Mouse (Mus musculus): ENCODE measurements around the gene Gm45837. TPM values are rescaled to one million over a fixed set of nuclear protein-coding genes. Genes with fewer than 3 reads are reported as not detected.

Gm45837 gene
- polyA plus RNA-seq, 1 experiment from 2014 or later = not detected

DNA sequence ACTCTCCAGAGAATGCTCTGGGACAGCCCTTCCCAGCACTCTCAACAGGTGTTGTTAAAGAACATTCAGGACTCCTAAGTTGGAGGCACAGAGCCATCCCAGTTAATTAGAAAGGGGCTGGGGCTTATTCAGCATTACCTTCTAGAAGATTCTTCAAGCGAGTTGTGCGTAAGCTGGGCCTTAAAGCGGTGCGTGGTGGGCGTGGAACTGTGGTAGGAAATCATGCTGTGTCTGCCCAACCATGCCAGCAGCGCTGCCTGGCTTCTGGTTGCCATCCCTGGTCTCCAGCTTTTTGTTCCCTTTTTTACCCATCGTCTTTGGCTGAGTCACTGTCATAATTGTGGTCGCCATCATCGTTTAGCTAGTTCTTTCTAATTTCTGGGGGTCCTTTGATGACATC is 43.8 kb downstream of the Gm45837 start:
- H3K36me3 ChIP-seq (ENCODE audit: control insufficient read depth, insufficient read depth, low read length) = no peaks in the 10 kb centered on the region
- WGBS = 91% methylated on average over 9 of the region's 9 CpGs
- ATAC-seq (ENCODE audit: low FRiP score, low TSS enrichment) = no peak
- peaks cover 8% of the 10 kb centered on the region; the same call in 1 of the 2 replicates for H3K4me1 ChIP-seq (ENCODE audit: control insufficient read depth, insufficient read depth, low read length)
- no peak for DNase-seq
- no peaks in the 10 kb centered on the region for H3K9me3 ChIP-seq (ENCODE audit: control insufficient read depth, low read length)
- H3K4me2 ChIP-seq (ENCODE audit: low read length) = no peak overlapping the region
- H3K4me3 ChIP-seq (replicated peaks; ENCODE audit: low read depth, low read length) = no peak overlapping the region
- H3K9ac ChIP-seq (replicated peaks; ENCODE audit: low read length) = no peak overlapping the region
- H3K27me3 ChIP-seq (ENCODE audit: control insufficient read depth, insufficient read depth, low read length) = peaks cover 11% of the 10 kb centered on the region; the same call in 1 of the 2 replicates
- H3K27ac ChIP-seq (replicated peaks; ENCODE audit: low read depth, low read length) = no peak overlapping the region

GRCm38 (mm10) chr7:101455141-101455540 is 44.5 kb downstream of the Gm45837 start:
- Histone ChIP-seq H3K27ac (replicated peaks; ENCODE audit: low read depth, low read length) (no peak overlapping the region), H3K27me3 (ENCODE audit: control insufficient read depth, insufficient read depth, low read length) (peaks cover 11% of the 10 kb centered on the region; the same call in 1 of the 2 replicates), H3K9ac (replicated peaks; ENCODE audit: low read length) (no peak overlapping the region), H3K4me2 (ENCODE audit: low read length) (no peak overlapping the region), H3K9me3 (ENCODE audit: control insufficient read depth, low read length) (no peaks in the 10 kb centered on the region), H3K36me3 (ENCODE audit: control insufficient read depth, insufficient read depth, low read length) (no peaks in the 10 kb centered on the region), H3K4me1 (ENCODE audit: control insufficient read depth, insufficient read depth, low read length) (peaks cover 10% of the 10 kb centered on the region; the same call in 1 of the 2 replicates), H3K4me3 (replicated peaks; ENCODE audit: low read depth, low read length) (no peak overlapping the region)
- DNase-seq (no peak), ATAC-seq (ENCODE audit: low FRiP score, low TSS enrichment) (no peak)
- 83% methylated on average over 6 of the region's 6 CpGs for WGBS

- H3K4me1 ChIP-seq (ENCODE audit: control insufficient read depth, insufficient read depth, low read length) = peaks cover 15% of the 10 kb centered on the region; the same call in 1 of the 2 replicates
- WGBS = 58% methylated on average over 4 of the region's 4 CpGs
- no peaks in the 10 kb centered on the region for H3K9me3 ChIP-seq (ENCODE audit: control insufficient read depth, low read length)
These were observed 45.6 kb downstream of the Gm45837 start for GRCm38 (mm10) chr7:101456318-101456717.

GRCm38 (mm10) chr7:101456789-101457188 is 46.1 kb downstream of the Gm45837 start:
- no peak overlapping the region for H3K4me3 ChIP-seq (replicated peaks; ENCODE audit: low read depth, low read length)
- peaks cover 15% of the 10 kb centered on the region; the same call in 1 of the 2 replicates for H3K4me1 ChIP-seq (ENCODE audit: control insufficient read depth, insufficient read depth, low read length)
- H3K27me3 ChIP-seq (ENCODE audit: control insufficient read depth, insufficient read depth, low read length) = peaks cover 9% of the 10 kb centered on the region; the same call in 1 of the 2 replicates
- H3K27ac ChIP-seq (replicated peaks; ENCODE audit: low read depth, low read length) = no peak overlapping the region
- ATAC-seq (ENCODE audit: low FRiP score, low TSS enrichment) = no peak
- H3K36me3 ChIP-seq (ENCODE audit: control insufficient read depth, insufficient read depth, low read length) = no peaks in the 10 kb centered on the region
- no peak for DNase-seq
- H3K9me3 ChIP-seq (ENCODE audit: control insufficient read depth, low read length) = no peaks in the 10 kb centered on the region
- no peak overlapping the region for H3K9ac ChIP-seq (replicated peaks; ENCODE audit: low read length)
- WGBS = 26% methylated on average over 5 of the region's 5 CpGs
- H3K4me2 ChIP-seq (ENCODE audit: low read length) = no peak overlapping the region

More at GRCm38 (mm10) chr7:101456318-101456717, 45.6 kb downstream of the Gm45837 start:
- DNase-seq (no peak), ATAC-seq (ENCODE audit: low FRiP score, low TSS enrichment) (no peak)
- Histone ChIP-seq H3K27me3 (ENCODE audit: control insufficient read depth, insufficient read depth, low read length) (peaks cover 11% of the 10 kb centered on the region; the same call in 1 of the 2 replicates), H3K9ac (replicated peaks; ENCODE audit: low read length) (no peak overlapping the region), H3K27ac (replicated peaks; ENCODE audit: low read depth, low read length) (no peak overlapping the region), H3K4me2 (ENCODE audit: low read length) (no peak overlapping the region), H3K4me3 (replicated peaks; ENCODE audit: low read depth, low read length) (no peak overlapping the region), H3K36me3 (ENCODE audit: control insufficient read depth, insufficient read depth, low read length) (no peaks in the 10 kb centered on the region)

DNA sequence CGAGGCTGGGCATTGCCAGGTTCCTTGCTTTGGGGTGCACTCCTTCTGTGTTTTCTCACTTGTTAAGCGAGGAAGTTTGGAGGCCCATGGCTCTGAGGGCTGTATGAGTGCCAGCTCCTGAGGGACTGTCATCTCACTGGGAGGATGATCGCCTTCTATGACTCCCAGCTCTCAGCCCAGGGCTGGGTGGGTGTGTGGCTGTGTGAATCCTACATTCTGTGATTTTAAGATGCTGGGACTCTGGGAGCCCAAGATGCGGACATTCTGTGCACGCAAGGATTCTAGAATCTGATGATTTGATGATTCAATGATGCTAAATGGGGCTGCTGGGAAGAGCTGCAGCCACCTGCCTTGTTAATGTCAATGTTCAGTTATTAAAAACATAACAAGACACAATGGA is 46.6 kb downstream of the Gm45837 start:
- H3K27ac ChIP-seq (replicated peaks; ENCODE audit: low read depth, low read length) = no peak overlapping the region
- ATAC-seq (ENCODE audit: low FRiP score, low TSS enrichment) (no peak), DNase-seq (no peak)
- H3K36me3 ChIP-seq (ENCODE audit: control insufficient read depth, insufficient read depth, low read length) = no peaks in the 10 kb centered on the region
- H3K9me3 ChIP-seq (ENCODE audit: control insufficient read depth, low read length) = no peaks in the 10 kb centered on the region
- no peak overlapping the region for H3K4me3 ChIP-seq (replicated peaks; ENCODE audit: low read depth, low read length)
- 71% methylated on average over 5 of the region's 5 CpGs for WGBS
- no peak overlapping the region for H3K4me2 ChIP-seq (ENCODE audit: low read length)
- H3K27me3 ChIP-seq (ENCODE audit: control insufficient read depth, insufficient read depth, low read length) = peaks cover 4% of the 10 kb centered on the region; the same call in 1 of the 2 replicates
- no peak overlapping the region for H3K9ac ChIP-seq (replicated peaks; ENCODE audit: low read length)
- peaks cover 15% of the 10 kb centered on the region; the same call in 1 of the 2 replicates for H3K4me1 ChIP-seq (ENCODE audit: control insufficient read depth, insufficient read depth, low read length)

GRCm38 (mm10) chr7:101457801-101458200 is 47.1 kb downstream of the Gm45837 start:
- H3K9me3 ChIP-seq (ENCODE audit: control insufficient read depth, low read length) = no peaks in the 10 kb centered on the region
- WGBS = 73% methylated on average over 8 of the region's 8 CpGs
- H3K27ac ChIP-seq (replicated peaks; ENCODE audit: low read depth, low read length) = no peak overlapping the region
- H3K27me3 ChIP-seq (ENCODE audit: control insufficient read depth, insufficient read depth, low read length) = no peaks in the 10 kb centered on the region
- no peak overlapping the region for H3K4me3 ChIP-seq (replicated peaks; ENCODE audit: low read depth, low read length)
- DNase-seq (no peak), ATAC-seq (ENCODE audit: low FRiP score, low TSS enrichment) (no peak)
- H3K9ac ChIP-seq (replicated peaks; ENCODE audit: low read length) = no peak overlapping the region
- no peak overlapping the region for H3K4me2 ChIP-seq (ENCODE audit: low read length)
- peaks cover 15% of the 10 kb centered on the region; the same call in 1 of the 2 replicates for H3K4me1 ChIP-seq (ENCODE audit: control insufficient read depth, insufficient read depth, low read length)
- no peaks in the 10 kb centered on the region for H3K36me3 ChIP-seq (ENCODE audit: control insufficient read depth, insufficient read depth, low read length)

GRCm38 (mm10) chr7:101458278-101458781 is 47.6 kb downstream of the Gm45837 start:
- Histone ChIP-seq H3K27ac (replicated peaks; ENCODE audit: low read depth, low read length) (no peak overlapping the region), H3K9ac (replicated peaks; ENCODE audit: low read length) (no peak overlapping the region), H3K4me2 (ENCODE audit: low read length) (no peak overlapping the region), H3K4me3 (replicated peaks; ENCODE audit: low read depth, low read length) (no peak overlapping the region), H3K27me3 (ENCODE audit: control insufficient read depth, insufficient read depth, low read length) (no peaks in the 10 kb centered on the region), H3K9me3 (ENCODE audit: control insufficient read depth, low read length) (no peaks in the 10 kb centered on the region), H3K36me3 (ENCODE audit: control insufficient read depth, insufficient read depth, low read length) (no peaks in the 10 kb centered on the region), H3K4me1 (ENCODE audit: control insufficient read depth, insufficient read depth, low read length) (peaks cover 15% of the 10 kb centered on the region; the same call in 1 of the 2 replicates)
- WGBS = 65% methylated on average over 4 of the region's 4 CpGs
- ATAC-seq (ENCODE audit: low FRiP score, low TSS enrichment) = no peak
- no peak for DNase-seq

GRCm38 (mm10) chr7:101459305-101459813 is 48.7 kb downstream of the Gm45837 start:
- DNase-seq = no peak
- Histone ChIP-seq H3K9ac (replicated peaks; ENCODE audit: low read length) (no peak overlapping the region), H3K27me3 (ENCODE audit: control insufficient read depth, insufficient read depth, low read length) (no peaks in the 10 kb centered on the region), H3K36me3 (ENCODE audit: control insufficient read depth, insufficient read depth, low read length) (no peaks in the 10 kb centered on the region), H3K4me3 (replicated peaks; ENCODE audit: low read depth, low read length) (no peak overlapping the region), H3K4me1 (ENCODE audit: control insufficient read depth, insufficient read depth, low read length) (peaks cover 15% of the 10 kb centered on the region; the same call in 1 of the 2 replicates), H3K27ac (replicated peaks; ENCODE audit: low read depth, low read length) (no peak overlapping the region), H3K9me3 (ENCODE audit: control insufficient read depth, low read length) (no peaks in the 10 kb centered on the region), H3K4me2 (ENCODE audit: low read length) (no peak overlapping the region)
- no peak for ATAC-seq (ENCODE audit: low FRiP score, low TSS enrichment)
- 82% methylated on average over 9 of the region's 9 CpGs for WGBS
